Mouse (Mus musculus): Measurements from ENCODE around the gene Gtpbp2. TPM values are rescaled to one million over a fixed set of nuclear protein-coding genes. Genes with fewer than 3 reads are reported as not detected.

The Gtpbp2 gene
- polyA plus RNA-seq, 1 experiment from 2014 or later: 47.4 TPM

- 4% methylated on average over 37 of the region's 37 CpGs for WGBS
- peak within 1 kb of the TSS; percentile 61 for H3K4me3 ChIP-seq (replicated peaks; ENCODE audit: low read length)
- ATAC-seq: peak; percentile 98
- peak within 1 kb of the TSS; percentile 68 for H3K9ac ChIP-seq (replicated peaks; ENCODE audit: low read depth, low read length)
- H3K4me2 ChIP-seq (ENCODE audit: low read length): peak within 1 kb of the TSS; percentile 81
- H3K27me3 ChIP-seq (replicated peaks; ENCODE audit: control insufficient read depth, insufficient read depth, low read length): no peaks in the 10 kb centered on the region
- H3K36me3 ChIP-seq (ENCODE audit: control insufficient read depth, insufficient read depth): peaks cover 5% of the 10 kb centered on the region
- no peaks in the 10 kb centered on the region for H3K9me3 ChIP-seq (ENCODE audit: control insufficient read depth, low read length)
- H3K27ac ChIP-seq (ENCODE audit: low read length): no peak within 1 kb of the TSS
- H3K4me1 ChIP-seq (replicated peaks; ENCODE audit: control insufficient read depth, insufficient read depth, low read length): peaks cover 14% of the 10 kb centered on the region
Measured at GRCm38 (mm10) chr17:46143578-46144423, 17.0 kb upstream of the Gtpbp2 start, which contains the start of gene Rsph9. Gene Rsph9 (minus strand): TSS chr17:46144216.

GRCm38 (mm10) chr17:46152847-46153782 lies 7.7 kb upstream of the Gtpbp2 start, which contains the start of gene Mad2l1bp:
Gene Mad2l1bp (minus strand): TSS chr17:46153553.
- no peaks in the 10 kb centered on the region; the same call in 1 of the 2 replicates for H3K27me3 ChIP-seq (replicated peaks; ENCODE audit: control insufficient read depth, insufficient read depth, low read length)
- 8% methylated on average over 33 of the region's 33 CpGs for WGBS
- peak within 1 kb of the TSS; percentile 51 for H3K27ac ChIP-seq (ENCODE audit: low read length)
- peak within 1 kb of the TSS; percentile 96 for H3K4me2 ChIP-seq (ENCODE audit: low read length)
- peaks cover 10% of the 10 kb centered on the region for H3K4me1 ChIP-seq (replicated peaks; ENCODE audit: control insufficient read depth, insufficient read depth, low read length)
- no peaks in the 10 kb centered on the region for H3K9me3 ChIP-seq (ENCODE audit: control insufficient read depth, low read length)
- H3K36me3 ChIP-seq (ENCODE audit: control insufficient read depth, insufficient read depth): no peaks in the 10 kb centered on the region
- peak; percentile 94 for ATAC-seq
- peak within 1 kb of the TSS; percentile 68 for H3K9ac ChIP-seq (replicated peaks; ENCODE audit: low read depth, low read length)
- peak within 1 kb of the TSS; percentile 67 for H3K4me3 ChIP-seq (replicated peaks; ENCODE audit: low read length)

GRCm38 (mm10) chr17:46154336-46154735 lies 6.5 kb upstream of the Gtpbp2 start:
- peaks cover 10% of the 10 kb centered on the region for H3K4me1 ChIP-seq (replicated peaks; ENCODE audit: control insufficient read depth, insufficient read depth, low read length)
- H3K9ac ChIP-seq (replicated peaks; ENCODE audit: low read depth, low read length): no peak overlapping the region
- no peaks in the 10 kb centered on the region; the same call in 1 of the 2 replicates for H3K27me3 ChIP-seq (replicated peaks; ENCODE audit: control insufficient read depth, insufficient read depth, low read length)
- WGBS: 97% methylated on average over 3 of the region's 3 CpGs
- H3K36me3 ChIP-seq (ENCODE audit: control insufficient read depth, insufficient read depth): no peaks in the 10 kb centered on the region
- H3K4me2 ChIP-seq (ENCODE audit: low read length): no peak overlapping the region
- H3K4me3 ChIP-seq (replicated peaks; ENCODE audit: low read length): no peak overlapping the region
- no peaks in the 10 kb centered on the region for H3K9me3 ChIP-seq (ENCODE audit: control insufficient read depth, low read length)
- no peak overlapping the region for H3K27ac ChIP-seq (ENCODE audit: low read length)
- no peak for ATAC-seq

GRCm38 (mm10) chr17:46156680-46157079 lies 4.2 kb upstream of the Gtpbp2 start:
- WGBS: 84% methylated on average over 5 of the region's 5 CpGs
- no peak overlapping the region for H3K4me2 ChIP-seq (ENCODE audit: low read length)
- no peak overlapping the region for H3K9ac ChIP-seq (replicated peaks; ENCODE audit: low read depth, low read length)
- no peaks in the 10 kb centered on the region; the same call in 1 of the 2 replicates for H3K27me3 ChIP-seq (replicated peaks; ENCODE audit: control insufficient read depth, insufficient read depth, low read length)
- no peak for ATAC-seq
- no peak overlapping the region for H3K27ac ChIP-seq (ENCODE audit: low read length)
- peaks cover 17% of the 10 kb centered on the region for H3K4me1 ChIP-seq (replicated peaks; ENCODE audit: control insufficient read depth, insufficient read depth, low read length)
- H3K36me3 ChIP-seq (ENCODE audit: control insufficient read depth, insufficient read depth): no peaks in the 10 kb centered on the region
- H3K4me3 ChIP-seq (replicated peaks; ENCODE audit: low read length): no peak overlapping the region
- H3K9me3 ChIP-seq (ENCODE audit: control insufficient read depth, low read length): no peaks in the 10 kb centered on the region

- H3K27me3 ChIP-seq (replicated peaks; ENCODE audit: control insufficient read depth, insufficient read depth, low read length): no peaks in the 10 kb centered on the region; the same call in 1 of the 2 replicates
- WGBS: 85% methylated on average over 8 of the region's 8 CpGs
- H3K4me2 ChIP-seq (ENCODE audit: low read length): no peak overlapping the region
- no peaks in the 10 kb centered on the region for H3K9me3 ChIP-seq (ENCODE audit: control insufficient read depth, low read length)
- no peaks in the 10 kb centered on the region for H3K36me3 ChIP-seq (ENCODE audit: control insufficient read depth, insufficient read depth)
- no peak overlapping the region for H3K27ac ChIP-seq (ENCODE audit: low read length)
- no peak overlapping the region for H3K9ac ChIP-seq (replicated peaks; ENCODE audit: low read depth, low read length)
- H3K4me1 ChIP-seq (replicated peaks; ENCODE audit: control insufficient read depth, insufficient read depth, low read length): peaks cover 20% of the 10 kb centered on the region
- no peak for ATAC-seq
- no peak overlapping the region for H3K4me3 ChIP-seq (replicated peaks; ENCODE audit: low read length)
Measured at GRCm38 (mm10) chr17:46157131-46157530, 3.7 kb upstream of the Gtpbp2 start.

GRCm38 (mm10) chr17:46159236-46159635 lies 1.6 kb upstream of the Gtpbp2 start:
- no peak overlapping the region for H3K4me2 ChIP-seq (ENCODE audit: low read length)

GRCm38 (mm10) chr17:46160090-46160662 lies 656 bp upstream of the Gtpbp2 start:
- Histone ChIP-seq H3K27ac (ENCODE audit: low read length) (peak overlapping the region; percentile 73), H3K4me3 (replicated peaks; ENCODE audit: low read length) (peak overlapping the region; percentile 59), H3K36me3 (ENCODE audit: control insufficient read depth, insufficient read depth) (peaks cover 3% of the 10 kb centered on the region; the same call in 1 of the 2 replicates), H3K27me3 (replicated peaks; ENCODE audit: control insufficient read depth, insufficient read depth, low read length) (no peaks in the 10 kb centered on the region; the same call in 1 of the 2 replicates), H3K9me3 (ENCODE audit: control insufficient read depth, low read length) (no peaks in the 10 kb centered on the region), H3K4me2 (ENCODE audit: low read length) (peak overlapping the region; percentile 81), H3K9ac (replicated peaks; ENCODE audit: low read depth, low read length) (peak overlapping the region; percentile 53), H3K4me1 (replicated peaks; ENCODE audit: control insufficient read depth, insufficient read depth, low read length) (peaks cover 22% of the 10 kb centered on the region)
- under 1% methylated on average over 16 of the region's 16 CpGs for WGBS
- ATAC-seq: peak; percentile 53

More at GRCm38 (mm10) chr17:46159236-46159635, 1.6 kb upstream of the Gtpbp2 start:
- peaks cover 22% of the 10 kb centered on the region for H3K4me1 ChIP-seq (replicated peaks; ENCODE audit: control insufficient read depth, insufficient read depth, low read length)
- ATAC-seq: no peak
- H3K27me3 ChIP-seq (replicated peaks; ENCODE audit: control insufficient read depth, insufficient read depth, low read length): no peaks in the 10 kb centered on the region; the same call in 1 of the 2 replicates
- H3K9me3 ChIP-seq (ENCODE audit: control insufficient read depth, low read length): no peaks in the 10 kb centered on the region
- H3K9ac ChIP-seq (replicated peaks; ENCODE audit: low read depth, low read length): no peak overlapping the region
- no peak overlapping the region for H3K4me3 ChIP-seq (replicated peaks; ENCODE audit: low read length)
- no peaks in the 10 kb centered on the region for H3K36me3 ChIP-seq (ENCODE audit: control insufficient read depth, insufficient read depth)
- 66% methylated on average over 2 of the region's 2 CpGs for WGBS
- no peak overlapping the region for H3K27ac ChIP-seq (ENCODE audit: low read length)

GRCm38 (mm10) chr17:46161179-46161578 lies 347 bp downstream of the Gtpbp2 start:
- no peaks in the 10 kb centered on the region; the same call in 1 of the 2 replicates for H3K27me3 ChIP-seq (replicated peaks; ENCODE audit: control insufficient read depth, insufficient read depth, low read length)
- H3K27ac ChIP-seq (ENCODE audit: low read length): peak overlapping the region; percentile 16; the same call in 1 of the 2 replicates
- peak; percentile 13 for ATAC-seq
- H3K36me3 ChIP-seq (ENCODE audit: control insufficient read depth, insufficient read depth): peaks cover 11% of the 10 kb centered on the region
- H3K4me3 ChIP-seq (replicated peaks; ENCODE audit: low read length): peak overlapping the region; percentile 59
- WGBS: under 1% methylated on average over 19 of the region's 19 CpGs
- H3K9ac ChIP-seq (replicated peaks; ENCODE audit: low read depth, low read length): peak overlapping the region; percentile 73
- no peaks in the 10 kb centered on the region for H3K9me3 ChIP-seq (ENCODE audit: control insufficient read depth, low read length)
- H3K4me2 ChIP-seq (ENCODE audit: low read length): peak overlapping the region; percentile 50
- peaks cover 22% of the 10 kb centered on the region for H3K4me1 ChIP-seq (replicated peaks; ENCODE audit: control insufficient read depth, insufficient read depth, low read length)
